Mouse (Mus musculus) neural tube, embryonic 10.5 days (tissue): ENCODE data around the gene 2610001J05Rik.
"Not testable (repeated sequence)": the region's sequence is repeated elsewhere in the genome, so short reads cannot be mapped to it uniquely, and the experiment has no call there.

Experiments
- DNase-seq: peaks from one replicate; pipeline ENCODE4 v3.0.0-alpha.2; 2017; ENCODE audit warnings: low spot score; ENCODE audit errors: extremely low spot score

The 2610001J05Rik gene

GRCm38 (mm10) chr6:13870919-13871624 is at the start of gene 2610001J05Rik:
Gene 2610001J05Rik, minus strand, starts transcription at chr6:13871518.
- DNase-seq = peak; percentile 84

DNA sequence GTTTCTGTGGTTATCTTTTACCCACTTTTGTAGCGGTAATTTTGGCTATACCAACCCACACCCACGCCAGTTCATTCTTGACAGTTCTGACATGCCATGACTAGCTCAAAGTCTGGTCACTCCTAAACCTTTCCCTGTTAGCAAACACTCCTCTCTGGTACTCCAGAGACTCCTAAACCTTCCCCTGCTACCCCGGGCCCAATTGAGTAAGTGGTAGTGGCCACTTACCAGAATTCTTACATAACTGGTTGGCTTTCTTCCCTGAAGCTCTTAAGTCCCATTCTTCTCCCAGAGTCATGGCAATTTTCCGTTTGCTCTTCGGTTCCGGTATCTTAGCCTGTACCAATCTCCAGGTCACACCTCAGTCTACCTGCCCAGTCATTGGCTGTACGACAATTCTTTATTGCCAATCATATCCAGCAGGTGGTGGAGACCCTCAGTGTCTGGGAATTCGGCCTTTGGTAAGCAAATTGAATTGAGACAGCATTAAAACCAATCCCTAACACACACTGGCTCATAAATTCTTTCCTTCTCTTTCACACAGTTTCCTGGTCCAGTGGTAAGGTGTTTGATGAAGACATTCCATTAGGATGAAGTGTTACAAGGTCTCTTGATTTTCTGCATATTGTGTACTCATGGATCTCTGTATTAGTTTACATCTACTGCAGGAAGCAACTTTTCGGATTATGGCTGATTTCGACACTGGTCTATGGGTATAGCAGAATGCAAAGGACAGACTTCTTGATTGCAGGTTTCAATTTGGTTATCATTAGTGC is 38.6 kb upstream of the 2610001J05Rik start:
- DNase-seq = no peak

- DNase-seq = no peak
Measured at GRCm38 (mm10) chr6:13902941-13903627, 31.8 kb upstream of the 2610001J05Rik start.

DNA sequence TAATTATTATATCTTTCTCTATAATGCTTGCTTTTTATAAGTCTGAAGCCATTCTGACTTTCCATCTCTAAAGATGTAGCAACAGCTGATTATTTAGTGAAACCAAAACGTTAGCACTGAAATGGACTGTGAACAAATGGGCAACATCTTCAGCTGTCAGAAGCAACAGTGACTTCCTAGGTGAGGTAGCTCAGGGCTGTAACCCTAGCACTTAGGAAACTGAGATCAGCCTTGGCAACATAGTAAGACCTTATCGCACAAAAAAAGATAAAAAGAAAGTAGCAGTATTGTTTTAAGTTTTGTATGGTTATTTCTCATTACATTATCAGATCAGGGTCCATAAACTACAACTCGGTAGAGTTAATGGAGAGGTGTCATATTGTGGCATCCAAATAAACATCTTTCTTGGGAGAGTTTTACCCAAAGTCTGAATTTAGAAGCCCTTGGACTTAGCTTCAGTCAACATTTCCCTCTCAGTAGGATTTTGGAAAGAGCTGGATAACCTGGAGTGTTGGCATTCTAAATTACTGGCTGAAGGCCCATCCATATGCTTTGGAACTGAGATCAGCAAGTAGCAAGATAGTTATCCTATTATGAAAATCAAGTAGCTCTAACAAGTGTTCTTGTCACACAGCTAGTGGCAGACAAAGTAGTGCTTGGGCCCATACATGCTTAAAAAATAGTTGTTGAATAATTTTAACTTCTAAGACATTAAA is 13.7 kb upstream of the 2610001J05Rik start:
- no peak for DNase-seq

GRCm38 (mm10) chr6:13882919-13883318 is 11.6 kb upstream of the 2610001J05Rik start:
- no peak for DNase-seq

DNA sequence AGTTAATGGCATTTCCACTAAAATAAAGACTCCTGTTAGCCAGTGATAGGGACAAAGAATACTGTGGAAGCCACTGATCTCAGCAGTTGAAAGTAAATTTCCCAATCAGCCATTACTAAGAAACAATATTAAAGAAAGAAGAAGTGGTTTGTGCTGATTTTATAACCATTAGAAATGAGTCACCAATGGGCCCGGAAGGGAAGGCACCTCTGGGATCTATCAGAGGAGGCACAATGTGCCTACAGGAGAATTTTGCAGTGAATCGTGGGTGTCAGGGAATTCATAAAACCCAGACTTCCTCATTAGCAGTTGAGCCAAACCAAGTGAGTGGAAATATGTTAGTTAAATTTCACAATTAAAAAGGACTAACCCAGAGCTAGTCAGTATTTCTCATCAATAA is 2.6 kb upstream of the 2610001J05Rik start:
- no peak for DNase-seq

- no peak for DNase-seq
Measured at GRCm38 (mm10) chr6:13872076-13872475, 758 bp upstream of the 2610001J05Rik start.

DNA sequence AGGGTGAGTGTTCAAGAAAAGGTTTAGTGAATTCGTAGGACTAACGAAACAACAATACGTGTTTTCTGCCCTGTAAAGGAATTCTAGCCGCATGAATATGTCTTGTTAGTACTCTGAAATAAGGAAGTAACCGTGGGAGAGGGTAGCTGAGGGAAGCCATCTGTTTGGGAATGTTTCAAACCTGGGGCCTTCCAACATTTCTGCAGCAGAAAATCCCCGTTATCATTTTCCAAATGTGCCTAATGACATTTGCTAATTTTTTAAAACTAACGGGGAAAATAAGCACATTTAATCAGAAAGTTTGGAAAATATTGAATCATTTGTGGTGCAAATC is 274 bp upstream of the 2610001J05Rik start:
- no peak for DNase-seq

GRCm38 (mm10) chr6:13870289-13870741 is 1.0 kb downstream of the 2610001J05Rik start:
- DNase-seq = peak; percentile 47

GRCm38 (mm10) chr6:13860596-13860995 is 10.7 kb downstream of the 2610001J05Rik start:
- DNase-seq = no peak

GRCm38 (mm10) chr6:13859877-13860585 is 11.3 kb downstream of the 2610001J05Rik start:
- no peak for DNase-seq

DNA sequence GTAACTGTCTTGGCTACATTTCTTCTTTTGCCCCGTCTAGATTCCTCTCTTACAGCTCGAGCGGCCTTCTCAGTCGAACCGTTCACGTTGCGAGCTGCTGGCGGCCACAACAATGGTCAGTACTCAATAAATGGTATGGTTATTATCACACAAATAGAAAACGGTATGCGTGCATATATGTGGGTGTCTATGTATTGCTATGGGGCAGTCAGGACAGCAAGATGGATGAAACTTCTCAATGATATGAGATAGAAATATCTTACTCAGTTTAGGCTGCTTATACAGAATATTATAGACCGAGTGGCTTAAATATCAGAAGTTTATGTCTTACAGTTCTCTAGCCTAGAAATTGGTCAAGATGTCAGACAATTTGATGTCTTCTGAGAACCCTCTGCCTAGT is 17.1 kb downstream of the 2610001J05Rik start:
- DNase-seq = no peak

DNA sequence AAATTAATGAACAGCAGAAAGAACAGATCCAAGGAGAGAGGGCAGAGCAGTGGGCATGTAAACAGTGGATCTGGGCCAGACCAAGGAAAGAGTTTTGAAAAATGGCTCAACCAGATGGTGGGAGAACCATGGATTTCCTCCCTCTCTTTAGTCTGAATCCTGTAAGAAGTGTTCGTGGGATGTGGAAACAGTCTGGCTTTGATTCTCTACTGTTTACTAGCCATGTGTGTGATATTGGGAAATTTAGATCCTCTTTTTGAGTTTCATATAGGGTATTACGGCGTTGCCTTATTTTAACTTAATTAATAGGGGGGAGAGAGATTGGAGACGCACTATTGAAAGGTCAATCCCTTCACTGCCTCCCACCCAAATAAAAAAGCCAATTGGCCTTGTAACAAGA is 18.1 kb downstream of the 2610001J05Rik start:
- DNase-seq = no peak

- not testable (repeated sequence) for DNase-seq
Measured at GRCm38 (mm10) chr6:13846031-13846430, 25.3 kb downstream of the 2610001J05Rik start.

GRCm38 (mm10) chr6:13839345-13840054 is 31.8 kb downstream of the 2610001J05Rik start, which contains the start of gene Gpr85:
Gene Gpr85, minus strand, starts transcription at chr6:13839942.
- no peak for DNase-seq

DNA sequence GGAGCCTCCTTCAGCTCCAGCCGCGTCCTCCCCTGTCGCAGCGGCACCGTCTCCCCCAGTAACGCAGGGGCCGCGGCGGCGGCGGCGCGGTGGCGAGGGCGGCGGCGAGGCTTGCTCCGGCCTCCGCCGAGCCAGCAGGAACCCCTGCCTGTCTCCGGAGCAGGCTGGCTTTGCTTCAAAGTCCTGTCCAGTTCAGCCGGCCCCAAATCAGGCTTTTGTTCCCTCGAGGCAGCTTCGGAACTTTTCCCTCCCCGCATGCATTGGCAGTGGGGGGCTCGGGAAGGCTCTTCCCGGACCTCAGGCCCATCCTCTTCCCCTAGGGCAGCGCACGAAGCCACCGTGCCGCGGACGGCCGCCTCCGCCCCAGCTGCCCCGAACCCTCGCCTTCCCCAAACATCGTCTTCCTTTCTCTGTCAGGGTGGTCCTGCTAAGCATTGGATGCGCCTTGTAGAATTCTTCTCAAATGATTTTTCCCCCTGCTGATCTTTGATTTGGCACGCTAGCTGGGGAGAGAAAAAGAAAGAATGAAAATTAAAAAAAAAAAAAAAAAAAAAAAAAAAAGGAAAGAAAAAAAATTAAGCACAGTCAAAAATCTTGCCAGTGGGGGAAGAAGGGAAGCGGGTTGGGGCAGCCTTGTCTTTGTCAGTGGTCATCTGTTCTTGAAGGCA is 32.5 kb downstream of the 2610001J05Rik start:
- peak; percentile 80 for DNase-seq

DNA sequence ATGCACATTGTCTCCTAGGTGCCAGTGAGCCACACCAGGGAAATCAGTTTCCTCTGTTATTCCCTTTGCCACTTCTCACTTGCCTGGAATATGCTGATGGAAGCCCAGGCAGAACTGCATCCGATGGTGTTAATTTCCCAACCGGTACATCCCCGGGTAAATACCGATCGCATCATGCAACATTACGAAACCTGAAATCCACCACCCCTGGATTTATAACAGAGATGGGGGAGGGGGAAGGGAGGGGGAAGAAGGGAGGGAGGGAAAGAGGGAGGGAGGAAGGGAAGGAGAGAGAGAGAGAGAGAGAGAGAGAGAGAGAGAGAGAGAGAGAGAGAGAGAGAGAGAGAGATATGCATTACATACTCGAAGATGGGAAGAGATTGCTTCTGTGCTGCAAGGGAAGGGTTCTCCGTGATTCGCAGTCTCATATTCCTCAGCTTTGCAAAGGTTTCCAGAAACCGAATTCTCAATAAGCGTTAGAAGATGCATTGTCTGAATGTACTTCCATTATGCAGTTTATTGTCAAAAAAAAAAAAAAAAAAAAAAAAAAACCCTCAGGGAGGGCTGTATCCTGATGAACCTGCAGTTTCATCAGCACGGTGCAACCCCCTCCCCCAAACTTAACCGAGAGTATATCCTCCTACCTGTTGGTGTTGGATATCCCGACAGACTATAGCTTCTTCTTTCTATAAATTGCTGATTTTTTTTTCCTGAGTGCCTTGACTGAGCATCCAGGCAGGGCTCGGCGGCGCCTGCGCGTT is 33.2 kb downstream of the 2610001J05Rik start:
- DNase-seq = peak; percentile 32

DNA sequence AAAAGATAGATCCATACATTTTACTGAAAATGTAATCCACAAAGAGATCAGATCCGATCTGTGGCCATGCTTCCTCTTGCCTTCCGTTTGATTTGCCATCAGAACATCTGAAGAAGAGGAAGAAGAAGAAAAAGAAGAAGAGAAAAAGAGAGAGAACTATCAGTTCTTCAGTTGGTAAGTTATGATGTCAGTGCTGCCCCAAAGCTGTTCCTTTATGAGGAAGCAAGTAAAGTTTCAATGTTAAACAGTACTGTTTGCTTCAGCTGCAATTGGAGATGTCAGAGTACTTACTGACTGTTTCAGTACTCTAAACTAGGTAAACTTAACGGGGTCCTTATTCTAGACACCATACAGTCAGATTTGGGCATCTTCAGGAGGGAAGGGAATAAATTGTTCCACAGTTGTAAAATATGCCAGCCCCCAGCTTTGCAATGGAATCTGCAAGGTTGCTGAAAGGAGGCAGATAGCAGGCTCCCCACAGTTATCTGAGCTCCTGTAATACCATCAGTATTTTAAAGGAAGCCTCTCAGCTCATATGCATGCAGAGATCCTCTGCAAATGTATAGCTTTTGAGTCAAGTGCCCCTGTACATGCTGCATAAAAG is 34.2 kb downstream of the 2610001J05Rik start:
- DNase-seq = no peak
